Mouse (Mus musculus): ENCODE measurements around the gene Poc1a. TPM values are rescaled to one million over a fixed set of nuclear protein-coding genes. Genes with fewer than 3 reads are reported as not detected.

Gene Poc1a
- total and polyA plus RNA-seq, 3 experiments, result 24.5 to 46.7 (median 31.9) TPM

GRCm38 (mm10) chr9:106370620-106371383 is 89.9 kb downstream of the Poc1a start:
- H3K36me3 ChIP-seq (replicated peaks in 1 of 2; ENCODE audit: control insufficient read depth in 1 of 2, insufficient read depth in 1 of 2, low read length in 1 of 2), result peaks cover 14 to 38% of the 10 kb centered on the region in 2 experiments
- no peaks in the 10 kb centered on the region for H3K9me3 ChIP-seq (replicated peaks; ENCODE audit: low read length)
- no peak overlapping the region; the same call in 1 of the 2 replicates for H3K9ac ChIP-seq (ENCODE audit: insufficient read depth, low read depth)
- H3K27me3 ChIP-seq (replicated peaks), result peaks cover 4% of the 10 kb centered on the region
- H3K4me2 ChIP-seq (ENCODE audit: insufficient read depth, low read depth, poor library complexity, severe bottlenecking), result peak overlapping the region; percentile 80
- H3K4me1 ChIP-seq (ENCODE audit: control insufficient read depth in 1 of 2, insufficient read depth in 2 of 2), result peaks cover 28 to 56% of the 10 kb centered on the region in 2 experiments
- H3K79me2 ChIP-seq (replicated peaks; ENCODE audit: control insufficient read depth, extremely low read depth, insufficient read depth, poor library complexity, severe bottlenecking), result peaks cover 11% of the 10 kb centered on the region; the same call in 1 of the 2 replicates
- DNase-seq (ENCODE audit: extremely low read depth), result no peak
- peak overlapping the region; percentile 2; the same call in 1 of the 2 replicates for H3K27ac ChIP-seq (ENCODE audit: insufficient read depth, low read depth)
- dilution Hi-C loops (cut with MboI; ENCODE audit: extremely low pct_ligation_motif_present, extremely low pct_unique_long_range_greater_than_20kb, low sequenced_read_pairs) (no loop called here), in situ Hi-C loops (cut with MboI; ENCODE audit: low pct_ligation_motif_present, low pct_unique_long_range_greater_than_20kb, low sequenced_read_pairs) (no loop called here)
- TF ChIP-seq BHLHE40 (IDR thresholded peaks at IDR 0.05; ENCODE audit: low read depth, low read length) (peak; percentile 84), CTCF (conservative IDR thresholded peaks at IDR 0.05 in 1 of 2, IDR thresholded peaks at IDR 0.05 in 1 of 2; ENCODE audit: low read depth in 2 of 2, low read length in 2 of 2) (no peak)
- peak overlapping the region in 2 of 3 experiments; percentile 78 to 87 for H3K4me3 ChIP-seq (replicated peaks in 1 of 3; ENCODE audit: low read depth in 2 of 3, low read length in 2 of 3, poor library complexity in 1 of 3)

- Histone ChIP-seq H3K4me2 (ENCODE audit: insufficient read depth, low read depth, poor library complexity, severe bottlenecking) (peak overlapping the region; percentile 35), H3K27me3 (replicated peaks) (peaks cover 4% of the 10 kb centered on the region), H3K4me3 (replicated peaks in 1 of 3; ENCODE audit: low read depth in 2 of 3, low read length in 2 of 3, poor library complexity in 1 of 3) (peak overlapping the region in 1 of 3 experiments; percentile 1), H3K27ac (ENCODE audit: insufficient read depth, low read depth) (peak overlapping the region; percentile 45), H3K79me2 (replicated peaks; ENCODE audit: control insufficient read depth, extremely low read depth, insufficient read depth, poor library complexity, severe bottlenecking) (peaks cover 11% of the 10 kb centered on the region; the same call in 1 of the 2 replicates), H3K4me1 (ENCODE audit: control insufficient read depth in 1 of 2, insufficient read depth in 2 of 2) (peaks cover 28 to 56% of the 10 kb centered on the region in 2 experiments), H3K36me3 (replicated peaks in 1 of 2; ENCODE audit: control insufficient read depth in 1 of 2, insufficient read depth in 1 of 2, low read length in 1 of 2) (peaks cover 14 to 40% of the 10 kb centered on the region in 2 experiments), H3K9me3 (replicated peaks; ENCODE audit: low read length) (no peaks in the 10 kb centered on the region), H3K9ac (ENCODE audit: insufficient read depth, low read depth) (0 out of 2 replicates have a peak overlapping the region, but pooled peaks have one; percentile 7)
- dilution Hi-C loops (cut with MboI; ENCODE audit: extremely low pct_ligation_motif_present, extremely low pct_unique_long_range_greater_than_20kb, low sequenced_read_pairs) (no loop called here), in situ Hi-C loops (cut with MboI; ENCODE audit: low pct_ligation_motif_present, low pct_unique_long_range_greater_than_20kb, low sequenced_read_pairs) (no loop called here)
- DNase-seq (ENCODE audit: extremely low read depth), result no peak
- no peak for TF ChIP-seq ELF1 (IDR thresholded peaks at IDR 0.05; ENCODE audit: low read depth, low read length)
- peak; percentile 38; the same call in 1 of the 2 replicates for TF ChIP-seq MAX (IDR thresholded peaks at IDR 0.05; ENCODE audit: low read length)
These were observed 90.5 kb downstream of the Poc1a start for GRCm38 (mm10) chr9:106371384-106371671.

DNA sequence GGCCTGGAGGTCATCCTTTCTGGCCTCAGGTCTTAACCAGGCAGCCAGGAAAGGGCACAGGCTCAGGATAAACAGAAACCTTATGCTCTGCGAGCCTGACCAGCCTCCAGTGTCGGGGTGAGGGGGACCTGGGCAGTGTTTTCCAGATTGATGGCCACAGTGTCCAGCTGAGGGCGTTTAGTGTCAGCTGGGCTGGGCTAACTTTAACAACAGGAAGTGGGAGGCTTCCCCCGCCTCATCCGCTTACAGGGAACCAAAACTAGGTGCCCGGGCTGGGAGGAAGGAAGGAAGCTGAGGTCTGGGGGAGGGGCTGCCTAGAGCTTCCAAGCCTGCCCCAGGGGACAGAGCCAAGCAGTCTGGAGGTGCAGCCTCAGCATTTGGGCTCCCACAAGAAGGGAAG is 90.9 kb downstream of the Poc1a start:
- Histone ChIP-seq H3K27ac (ENCODE audit: insufficient read depth, low read depth) (peak overlapping the region; percentile 45), H3K9ac (ENCODE audit: insufficient read depth, low read depth) (peak overlapping the region; percentile 20; the same call in 1 of the 2 replicates), H3K27me3 (replicated peaks) (peaks cover 4% of the 10 kb centered on the region), H3K4me2 (ENCODE audit: insufficient read depth, low read depth, poor library complexity, severe bottlenecking) (peak overlapping the region; percentile 35), H3K9me3 (replicated peaks; ENCODE audit: low read length) (no peaks in the 10 kb centered on the region), H3K36me3 (replicated peaks in 1 of 2; ENCODE audit: control insufficient read depth in 1 of 2, insufficient read depth in 1 of 2, low read length in 1 of 2) (peaks cover 14 to 40% of the 10 kb centered on the region in 2 experiments), H3K4me1 (ENCODE audit: control insufficient read depth in 1 of 2, insufficient read depth in 2 of 2) (peaks cover 28 to 56% of the 10 kb centered on the region in 2 experiments), H3K4me3 (replicated peaks in 1 of 3; ENCODE audit: low read depth in 2 of 3, low read length in 2 of 3, poor library complexity in 1 of 3) (peak overlapping the region in 2 of 3 experiments; percentile 1 to 10), H3K79me2 (replicated peaks; ENCODE audit: control insufficient read depth, extremely low read depth, insufficient read depth, poor library complexity, severe bottlenecking) (peaks cover 11% of the 10 kb centered on the region; the same call in 1 of the 2 replicates)
- dilution Hi-C loops (cut with MboI; ENCODE audit: extremely low pct_ligation_motif_present, extremely low pct_unique_long_range_greater_than_20kb, low sequenced_read_pairs) (no loop called here), in situ Hi-C loops (cut with MboI; ENCODE audit: low pct_ligation_motif_present, low pct_unique_long_range_greater_than_20kb, low sequenced_read_pairs) (no loop called here)
- peak; percentile 59 for DNase-seq (ENCODE audit: extremely low read depth)
- peak; percentile 18; the same call in 1 of the 2 replicates for TF ChIP-seq BHLHE40 (IDR thresholded peaks at IDR 0.05; ENCODE audit: low read depth, low read length)
- TF ChIP-seq TBP (conservative IDR thresholded peaks at IDR 0.05; ENCODE audit: low read depth, low read length), result no peak
- no peak for TF ChIP-seq CHD1 (IDR thresholded peaks at IDR 0.05; ENCODE audit: low read depth, low read length)
- TF ChIP-seq GABPA (IDR thresholded peaks at IDR 0.05; ENCODE audit: insufficient replicate concordance, low read depth, low read length), result no peak
- peak; percentile 84 for TF ChIP-seq IRF4 (IDR thresholded peaks at IDR 0.05; ENCODE audit: low read depth, low read length)
- no peak for TF ChIP-seq MAX (IDR thresholded peaks at IDR 0.05; ENCODE audit: low read length)
- TF ChIP-seq SIN3A (IDR thresholded peaks at IDR 0.05; ENCODE audit: low read length), result peak; percentile 84
- TF ChIP-seq NELFE (IDR thresholded peaks at IDR 0.05; ENCODE audit: low read depth, low read length), result no peak
- no peak for TF ChIP-seq ZKSCAN1 (IDR thresholded peaks at IDR 0.05; ENCODE audit: borderline replicate concordance, low read depth, low read length)
- TF ChIP-seq RAD21 (IDR thresholded peaks at IDR 0.05; ENCODE audit: low read depth, low read length), result no peak
- TF ChIP-seq MYC (IDR thresholded peaks at IDR 0.05; ENCODE audit: low read depth, low read length), result no peak
- TF ChIP-seq TCF12 (IDR thresholded peaks at IDR 0.05; ENCODE audit: low read depth, low read length), result peak; percentile 61; the same call in 1 of the 2 replicates
- TF ChIP-seq HCFC1 (IDR thresholded peaks at IDR 0.05; ENCODE audit: low read depth, low read length), result peak; percentile 59
- TF ChIP-seq MEF2A (IDR thresholded peaks at IDR 0.05; ENCODE audit: borderline replicate concordance, low read depth, low read length), result peak; percentile 68
- TF ChIP-seq JUND (conservative IDR thresholded peaks at IDR 0.05; ENCODE audit: low read depth, low read length), result no peak
- TF ChIP-seq POLR2AphosphoS2 (IDR thresholded peaks at IDR 0.05; ENCODE audit: low read depth, low read length), result no peak
- TF ChIP-seq NRF1 (IDR thresholded peaks at IDR 0.05; ENCODE audit: low read depth, low read length), result no peak
- no peak for TF ChIP-seq USF2 (conservative IDR thresholded peaks at IDR 0.05; ENCODE audit: low read depth, low read length)
- TF ChIP-seq ZC3H11A (IDR thresholded peaks at IDR 0.05; ENCODE audit: low read depth, low read length), result no peak
- TF ChIP-seq EP300 (IDR thresholded peaks at IDR 0.05; ENCODE audit: low read length), result peak; percentile 40; the same call in 1 of the 2 replicates
- TF ChIP-seq E2F4 (IDR thresholded peaks at IDR 0.05; ENCODE audit: insufficient replicate concordance, low read depth, low read length), result no peak
- TF ChIP-seq ZMIZ1 (IDR thresholded peaks at IDR 0.05; ENCODE audit: low read depth, low read length), result no peak
